Mouse (Mus musculus) brain, embryonic 14.5 days (tissue): Measurements from ENCODE around the gene Nwd1.

Source experiments
- CTCF ChIP-seq: fragments of 200-500 bp; IDR thresholded peaks from 2 replicates; pipeline ENCODE4 v1.5.1; 2012; ENCODE audit warnings: inconsistent platforms, mild to moderate bottlenecking, moderate library complexity, borderline replicate concordance; ENCODE audit not compliant: insufficient read depth, insufficient read length; ENCODE audit errors: extremely low read depth
- POLR2A ChIP-seq: fragments of 200-500 bp; IDR thresholded peaks from 2 replicates; pipeline ENCODE4 v1.6.1; 2012; ENCODE audit warnings: mild to moderate bottlenecking, inconsistent platforms, borderline replicate concordance; ENCODE audit not compliant: poor library complexity, insufficient read depth, insufficient read length, severe bottlenecking; ENCODE audit errors: extremely low read depth

- TF ChIP-seq CTCF (no peak), POLR2A (no peak)
Measured at GRCm38 (mm10) chr8:72750266-72750665, 103.8 kb downstream of the Nwd1 start.
